Mouse (Mus musculus) megakaryocyte-erythroid progenitor cell, adult 5-6 weeks (primary cell): ENCODE data around the gene Gm29049. TPM values are rescaled to one million over a fixed set of nuclear protein-coding genes. Genes with fewer than 3 reads are reported as not detected.
"Not testable (repeated sequence)": the region's sequence is repeated elsewhere in the genome, so short reads cannot be mapped to it uniquely, and the experiment has no call there.

Experiments
- ATAC-seq: replicated peaks from 2 replicates; pipeline ENCODE4 v1.8.0; 2016; ENCODE audit warnings: mild to moderate bottlenecking, inconsistent platforms; ENCODE audit not compliant: severe bottlenecking, poor library complexity, low FRiP score, low TSS enrichment
- total RNA-seq, 2 experiments: library from RNA; stranded (forward) in 1 of 2; stranded (reverse) in 1 of 2; fragments of 200-1000, 215-1000 nt in 1 of 2; fragments of >200 nt in 1 of 2; fragmentation: Nextera tagmentation in 1 of 2; gene quantifications; 2 replicates each; pipeline ENCODE4 v1.2.3; 2014 to 2017

Gm29049 gene
- total RNA-seq (2014; fragmentation: Nextera tagmentation), result not detected in 2 replicates
- not detected in 2 replicates for total RNA-seq (2017)

DNA sequence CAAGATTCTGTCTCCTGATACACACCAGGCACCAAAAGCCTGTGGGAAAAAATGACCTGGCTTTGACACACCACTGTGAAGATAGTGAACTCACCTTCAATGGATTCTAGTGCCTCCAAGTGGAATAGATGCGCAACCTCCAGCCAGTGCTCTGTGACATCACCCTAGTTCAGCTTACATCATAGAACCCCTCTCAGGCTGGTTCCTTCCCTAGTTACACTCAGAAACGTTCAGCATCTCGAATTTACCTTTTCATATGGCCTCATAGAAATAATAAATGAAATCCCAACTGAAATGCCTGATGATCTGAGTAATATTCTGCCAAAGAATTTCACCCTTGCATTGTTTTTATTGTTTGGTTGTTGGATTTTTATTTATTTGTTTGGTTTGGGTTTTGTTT lies at the start of gene Gm29049:
TSS of gene Gm29049 (minus strand) at position 101 of the 400 bp plus-strand sequence.
- not testable (repeated sequence) for ATAC-seq

Other genes with a start within 250 kb of the Gm29049 start
- not detected in 2 replicates for gene Gm20825, start 74.3 kb upstream of the Gm29049 start, total RNA-seq (2014; fragmentation: Nextera tagmentation)
- not detected in 2 replicates for gene Gm20825, start 74.3 kb upstream of the Gm29049 start, total RNA-seq (2017)